Mouse (Mus musculus): ENCODE data around the gene Gab1. TPM values are rescaled to one million over a fixed set of nuclear protein-coding genes. Genes with fewer than 3 reads are reported as not detected.

Gene Gab1
- polyA plus RNA-seq, 1 experiment: 13.6 TPM

GRCm38 (mm10) chr8:80824426-80824825, 55.9 kb downstream of the Gab1 start:
- Histone ChIP-seq H3K27me3 (ENCODE audit: control insufficient read depth, insufficient read depth, low read length) (no peaks in the 10 kb centered on the region), H3K4me3 (ENCODE audit: low read depth, low read length) (no peak overlapping the region), H3K27ac (ENCODE audit: insufficient read depth, low read depth, low read length) (no peak overlapping the region), H3K36me3 (ENCODE audit: control insufficient read depth, insufficient read depth, low read length) (no peaks in the 10 kb centered on the region), H3K4me1 (ENCODE audit: control insufficient read depth, insufficient read depth, insufficient read length, low read length) (peaks cover 16% of the 10 kb centered on the region; the same call in 1 of the 2 replicates)
- TF ChIP-seq CTCF (IDR thresholded peaks at IDR 0.05; ENCODE audit: extremely low read depth, insufficient read length, insufficient replicate concordance, low read depth, low read length) (no peak), POLR2A (IDR thresholded peaks at IDR 0.05; ENCODE audit: low read depth, low read length) (no peak)
- 82% methylated on average over 5 of the region's 5 CpGs for WGBS

- WGBS: 88% methylated on average over 5 of the region's 5 CpGs
- TF ChIP-seq POLR2A (IDR thresholded peaks at IDR 0.05; ENCODE audit: low read depth, low read length) (no peak), CTCF (IDR thresholded peaks at IDR 0.05; ENCODE audit: extremely low read depth, insufficient read length, insufficient replicate concordance, low read depth, low read length) (no peak)
- peaks cover 24% of the 10 kb centered on the region for H3K4me1 ChIP-seq (ENCODE audit: control insufficient read depth, insufficient read depth, insufficient read length, low read length)
Measured at GRCm38 (mm10) chr8:80823250-80823649, 57.1 kb downstream of the Gab1 start.

GRCm38 (mm10) chr8:80821367-80822225, 58.7 kb downstream of the Gab1 start:
- peak overlapping the region; percentile 97 for H3K27ac ChIP-seq (ENCODE audit: insufficient read depth, low read depth, low read length)
- 26% methylated on average over 12 of the region's 12 CpGs for WGBS
- H3K4me1 ChIP-seq (ENCODE audit: control insufficient read depth, insufficient read depth, insufficient read length, low read length): peaks cover 29% of the 10 kb centered on the region

More at GRCm38 (mm10) chr8:80823250-80823649, 57.1 kb downstream of the Gab1 start:
- no peaks in the 10 kb centered on the region for H3K36me3 ChIP-seq (ENCODE audit: control insufficient read depth, insufficient read depth, low read length)
- no peak overlapping the region for H3K27ac ChIP-seq (ENCODE audit: insufficient read depth, low read depth, low read length)
- H3K4me3 ChIP-seq (ENCODE audit: low read depth, low read length): no peak overlapping the region
- H3K27me3 ChIP-seq (ENCODE audit: control insufficient read depth, insufficient read depth, low read length): no peaks in the 10 kb centered on the region

GRCm38 (mm10) chr8:80818978-80819377, 61.3 kb downstream of the Gab1 start:
- no peaks in the 10 kb centered on the region for H3K27me3 ChIP-seq (ENCODE audit: control insufficient read depth, insufficient read depth, low read length)
- WGBS: 24% methylated on average over 6 of the region's 6 CpGs
- TF ChIP-seq POLR2A (IDR thresholded peaks at IDR 0.05; ENCODE audit: low read depth, low read length) (no peak), CTCF (IDR thresholded peaks at IDR 0.05; ENCODE audit: extremely low read depth, insufficient read length, insufficient replicate concordance, low read depth, low read length) (no peak)
- H3K27ac ChIP-seq (ENCODE audit: insufficient read depth, low read depth, low read length): peak overlapping the region; percentile 74; the same call in 1 of the 2 replicates
- peaks cover 26% of the 10 kb centered on the region for H3K4me1 ChIP-seq (ENCODE audit: control insufficient read depth, insufficient read depth, insufficient read length, low read length)
- no peak overlapping the region for H3K4me3 ChIP-seq (ENCODE audit: low read depth, low read length)
- H3K36me3 ChIP-seq (ENCODE audit: control insufficient read depth, insufficient read depth, low read length): no peaks in the 10 kb centered on the region

More at GRCm38 (mm10) chr8:80821367-80822225, 58.7 kb downstream of the Gab1 start:
- H3K4me3 ChIP-seq (ENCODE audit: low read depth, low read length): no peak overlapping the region
- TF ChIP-seq POLR2A (IDR thresholded peaks at IDR 0.05; ENCODE audit: low read depth, low read length): no peak
- TF ChIP-seq CTCF (IDR thresholded peaks at IDR 0.05; ENCODE audit: extremely low read depth, insufficient read length, insufficient replicate concordance, low read depth, low read length): no peak
- H3K36me3 ChIP-seq (ENCODE audit: control insufficient read depth, insufficient read depth, low read length): no peaks in the 10 kb centered on the region
- no peaks in the 10 kb centered on the region for H3K27me3 ChIP-seq (ENCODE audit: control insufficient read depth, insufficient read depth, low read length)

GRCm38 (mm10) chr8:80817065-80817464, 63.3 kb downstream of the Gab1 start:
- Histone ChIP-seq H3K27ac (ENCODE audit: insufficient read depth, low read depth, low read length) (peak overlapping the region; percentile 1; the same call in 1 of the 2 replicates), H3K27me3 (ENCODE audit: control insufficient read depth, insufficient read depth, low read length) (no peaks in the 10 kb centered on the region)

GRCm38 (mm10) chr8:80815179-80815578, 65.1 kb downstream of the Gab1 start:
- TF ChIP-seq CTCF (IDR thresholded peaks at IDR 0.05; ENCODE audit: extremely low read depth, insufficient read length, insufficient replicate concordance, low read depth, low read length) (no peak), POLR2A (IDR thresholded peaks at IDR 0.05; ENCODE audit: low read depth, low read length) (no peak)
- Histone ChIP-seq H3K27ac (ENCODE audit: insufficient read depth, low read depth, low read length) (no peak overlapping the region), H3K4me3 (ENCODE audit: low read depth, low read length) (no peak overlapping the region), H3K4me1 (ENCODE audit: control insufficient read depth, insufficient read depth, insufficient read length, low read length) (peaks cover 37% of the 10 kb centered on the region), H3K27me3 (ENCODE audit: control insufficient read depth, insufficient read depth, low read length) (no peaks in the 10 kb centered on the region), H3K36me3 (ENCODE audit: control insufficient read depth, insufficient read depth, low read length) (no peaks in the 10 kb centered on the region)
- 69% methylated on average over 6 of the region's 6 CpGs for whole genome bisulfite sequencing

More at GRCm38 (mm10) chr8:80817065-80817464, 63.3 kb downstream of the Gab1 start:
- Histone ChIP-seq H3K36me3 (ENCODE audit: control insufficient read depth, insufficient read depth, low read length) (no peaks in the 10 kb centered on the region), H3K4me1 (ENCODE audit: control insufficient read depth, insufficient read depth, insufficient read length, low read length) (peaks cover 30% of the 10 kb centered on the region), H3K4me3 (ENCODE audit: low read depth, low read length) (no peak overlapping the region)
- 88% methylated on average over 2 of the region's 2 CpGs for whole genome bisulfite sequencing
- TF ChIP-seq POLR2A (IDR thresholded peaks at IDR 0.05; ENCODE audit: low read depth, low read length) (no peak), CTCF (IDR thresholded peaks at IDR 0.05; ENCODE audit: extremely low read depth, insufficient read length, insufficient replicate concordance, low read depth, low read length) (no peak)

Data from small intestine, adult 2 months (tissue).